Comparison of ENCODE assay signal across 23 mouse cellular contexts in the genomic region with DNA sequence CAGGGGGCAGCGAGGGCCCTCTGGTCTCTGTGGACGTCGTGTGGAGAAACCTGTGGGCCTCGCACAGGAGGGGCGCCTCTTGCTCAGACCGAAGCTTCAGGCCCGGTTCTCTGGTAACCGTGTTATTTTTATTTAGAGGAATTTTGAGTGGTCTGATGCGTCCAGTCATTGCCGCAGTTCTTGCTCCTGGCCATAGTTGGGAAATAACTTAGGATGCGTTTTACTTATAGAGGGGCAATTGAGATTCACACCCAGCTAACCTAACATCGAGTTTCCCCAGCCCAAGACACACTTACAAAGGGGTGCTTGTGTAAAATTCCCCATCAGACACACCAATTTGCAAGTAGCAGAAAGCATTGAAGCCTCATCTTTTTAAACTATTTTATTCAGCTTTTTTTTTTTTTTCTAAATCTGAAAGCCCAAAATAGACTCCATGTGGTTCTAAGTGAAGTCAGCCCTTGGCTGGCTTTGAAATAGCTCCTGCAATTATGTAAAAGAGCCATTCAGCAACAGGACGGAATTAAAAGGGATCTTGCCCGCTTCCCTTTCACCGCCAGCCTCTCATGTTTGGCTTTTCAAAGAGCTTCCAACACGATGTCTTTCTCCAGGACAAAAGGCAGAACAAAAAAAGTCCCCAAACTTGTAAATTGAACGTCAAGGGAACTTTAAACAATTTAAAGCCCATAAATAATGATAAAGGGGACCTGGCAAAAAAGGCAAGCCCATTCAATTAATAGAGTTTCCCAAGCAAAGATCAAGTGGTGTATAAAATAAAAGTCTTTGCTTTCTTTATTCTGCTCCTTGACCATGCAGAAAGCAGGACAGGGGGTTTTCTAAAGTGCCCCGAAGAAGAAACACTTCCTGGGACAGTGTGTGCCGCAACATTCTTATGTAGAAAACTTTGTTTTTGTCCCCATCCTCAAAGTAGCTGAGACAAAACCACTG. TPM values are rescaled to one million over a fixed set of nuclear protein-coding genes. Genes with fewer than 3 reads are reported as not detected.
DNase-seq lines count a peak whose midpoint lies in the region; ATAC-seq lines count a peak whose summit lies in the region.
"Had no signal": no experiment of that assay in that cellular context is flagged by ENCODE, and none has a peak within 500 bp of the region (broad histone marks: within the 10 kb centered on the region; RNA-seq: fewer than 3 reads in every experiment).

No protein-coding gene starts in this region.

- intact Hi-C loops in left cerebral cortex, postnatal 36 days (cut with DNase I): no loop called here

- H3K36me3 ChIP-seq in hindbrain, embryonic 13.5 days: no peaks in the 10 kb centered on the region
- H3K36me3 ChIP-seq in midbrain, embryonic 16.5 days (ENCODE audit: control insufficient read depth, insufficient read depth, low read length): no peaks in the 10 kb centered on the region
- H3K36me3 ChIP-seq: embryonic facial prominence, embryonic 12.5 days; heart, embryonic 15.5 days; kidney, embryonic 15.5 days; liver, embryonic 13.5 days had no signal

- no peak for ATAC-seq in hindbrain, embryonic 13.5 days (ENCODE audit: low FRiP score)
- ATAC-seq in midbrain, embryonic 16.5 days: no peak
- no peak for ATAC-seq in monocyte, adult 5-6 weeks (replicated peaks; ENCODE audit: insufficient number of reproducible peaks, low FRiP score, low TSS enrichment, poor library complexity, severe bottlenecking)
- ATAC-seq: CD4-positive, CD25-positive, alpha-beta regulatory T cell, adult 4 months; inflammation-experienced regulatory T-cells, adult 6 months; Patski had no signal

- H3K27ac ChIP-seq in hindbrain, embryonic 13.5 days: peak overlapping the region; percentile 65
- no peak overlapping the region for H3K27ac ChIP-seq in midbrain, embryonic 16.5 days (ENCODE audit: low read length)
- H3K27ac ChIP-seq: embryonic facial prominence, embryonic 12.5 days; heart, embryonic 15.5 days; kidney, embryonic 15.5 days; layer of hippocampus, adult 2 months; liver, embryonic 13.5 days had no signal

- H3K9ac ChIP-seq in hindbrain, embryonic 13.5 days: no peak overlapping the region
- no peak overlapping the region for H3K9ac ChIP-seq in midbrain, embryonic 16.5 days (ENCODE audit: low read depth, low read length)
- H3K9ac ChIP-seq: embryonic facial prominence, embryonic 12.5 days; heart, embryonic 15.5 days; kidney, embryonic 15.5 days; liver, embryonic 13.5 days had no signal

- peak overlapping the region; percentile 41 for H3K4me2 ChIP-seq in hindbrain, embryonic 13.5 days
- H3K4me2 ChIP-seq in midbrain, embryonic 16.5 days (ENCODE audit: low read length): 0 out of 2 replicates have a peak overlapping the region, but pooled peaks have one; percentile 8
- H3K4me2 ChIP-seq: heart, embryonic 15.5 days; kidney, embryonic 15.5 days; liver, embryonic 13.5 days had no signal

- peak; percentile 17 for DNase-seq in NIH3T3 (ENCODE audit: low read depth)
- DNase-seq in embryo, embryonic 10.5 days (ENCODE audit: low spot score): peak; percentile 78
- DNase-seq in left cerebral cortex, postnatal 36 days (ENCODE audit: low spot score in 2 of 2): no peak
- no peak for DNase-seq in cerebellum, adult 9-11 months
- DNase-seq in right cerebral cortex, postnatal 36 days (ENCODE audit: low spot score in 2 of 2): no peak
- DNase-seq: cerebellum, adult 2 months; liver, embryonic 13.5 days; lung, postnatal 10 days; right cerebral cortex, postnatal 4 days; thymus, postnatal 36 days had no signal

- peak overlapping the region; percentile 29; the same call in 1 of the 2 replicates for H3K4me3 ChIP-seq in hindbrain, embryonic 13.5 days
- no peak overlapping the region for H3K4me3 ChIP-seq in midbrain, embryonic 16.5 days (ENCODE audit: low read depth, low read length)
- H3K4me3 ChIP-seq: embryonic facial prominence, embryonic 12.5 days; heart, embryonic 15.5 days; kidney, embryonic 15.5 days; layer of hippocampus, adult 2 months; liver, embryonic 13.5 days had no signal

- no peaks in the 10 kb centered on the region for H3K9me3 ChIP-seq in hindbrain, embryonic 13.5 days
- no peaks in the 10 kb centered on the region for H3K9me3 ChIP-seq in midbrain, embryonic 16.5 days (replicated peaks; ENCODE audit: control insufficient read depth, low read length, poor library complexity, severe bottlenecking)
- H3K9me3 ChIP-seq: embryonic facial prominence, embryonic 12.5 days; heart, embryonic 15.5 days; kidney, embryonic 15.5 days; liver, embryonic 13.5 days had no signal

- H3K4me1 ChIP-seq in hindbrain, embryonic 13.5 days (replicated peaks): peaks cover 49% of the 10 kb centered on the region
- peaks cover 14% of the 10 kb centered on the region for H3K4me1 ChIP-seq in midbrain, embryonic 16.5 days (ENCODE audit: control insufficient read depth, insufficient read depth, low read length)

- 3% methylated on average over 19 of the region's 19 CpGs for WGBS in hindbrain, embryonic 13.5 days
- 3% methylated on average over 19 of the region's 19 CpGs for WGBS in midbrain, embryonic 16.5 days

- peaks cover 90% of the 10 kb centered on the region for H3K27me3 ChIP-seq in hindbrain, embryonic 13.5 days
- peaks cover 61% of the 10 kb centered on the region for H3K27me3 ChIP-seq in midbrain, embryonic 16.5 days (ENCODE audit: control insufficient read depth, insufficient read depth, low read depth, low read length)

RNA-seq across cellular contexts. Expression of a gene that starts 3.6 kb away (rescaled TPM):
- polyA plus RNA-seq in hindbrain, embryonic 13.5 days (2015; fragmentation: Nextera tagmentation; extraction: Ambion mirVana): 54.7 TPM in 2 replicates
- polyA plus RNA-seq in midbrain, embryonic 16.5 days (2015; fragmentation: Nextera tagmentation; extraction: Ambion mirVana): 29.7 and 62.2 TPM in 2 replicates
- total RNA-seq in monocyte, adult 5-6 weeks (2017): not detected in 3 replicates
- under 1 TPM in 1 of 2 experiments, not detected in 1; 0.45 TPM for total RNA-seq in left cerebral cortex, postnatal 36 days (2021)
- total RNA-seq: adrenal gland, adult 18-20 months; gastrocnemius, postnatal 4 days had no signal
- polyA plus RNA-seq: CD4-positive, CD25-positive, alpha-beta regulatory T cell, adult 4 months; frontal cortex, adult 2 months; heart, embryonic 15.5 days; inflammation-experienced regulatory T-cells, adult 6 months had no signal

Comparison
In these comparisons a context has a peak if more than half of its experiments do, and no peak if none do; other contexts are left out.
1. DNase-seq: peak in NIH3T3 (single experiment) and embryo, embryonic 10.5 days (single experiment); none in left cerebral cortex, postnatal 36 days (0 of 2), cerebellum, adult 9-11 months (single experiment) and right cerebral cortex, postnatal 36 days (0 of 2).